Mouse (Mus musculus): ENCODE data around the gene Gnb3. TPM values are rescaled to one million over a fixed set of nuclear protein-coding genes. Genes with fewer than 3 reads are reported as not detected.

Gene Gnb3
- polyA plus RNA-seq, 1 experiment from 2014 or later, result 0.29 TPM

DNA sequence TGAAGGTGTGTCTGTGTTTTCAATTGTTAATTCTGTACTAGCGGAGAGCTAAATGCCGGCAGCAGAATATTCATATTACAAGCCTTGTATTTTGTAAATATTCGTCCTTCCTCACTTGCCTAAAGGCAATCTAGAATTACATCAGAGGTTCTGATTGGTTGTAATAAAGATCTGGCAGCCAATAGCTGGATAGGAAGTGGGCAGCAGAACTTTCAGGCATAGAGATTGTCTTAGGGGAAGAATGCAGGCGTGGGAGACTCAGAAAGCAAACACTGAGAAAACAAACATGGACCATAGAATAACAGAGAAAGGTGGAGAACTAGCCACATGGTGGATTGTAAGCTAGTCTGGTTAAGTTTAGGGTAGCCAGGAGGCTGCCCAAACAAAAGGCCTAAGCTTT lies 50.0 kb downstream of the Gnb3 start:
- 64% methylated on average over 4 of the region's 4 CpGs for WGBS (ENCODE audit: insufficient replicate concordance)
- Histone ChIP-seq H3K4me3 (replicated peaks) (no peak overlapping the region), H3K27me3 (no peaks in the 10 kb centered on the region), H3K4me1 (replicated peaks) (0 out of 2 replicates have a peak, but pooled peaks cover 6% of the 10 kb centered on the region), H3K4me2 (no peak overlapping the region), H3K9ac (no peak overlapping the region), H3K9me3 (replicated peaks) (no peaks in the 10 kb centered on the region), H3K27ac (replicated peaks) (no peak overlapping the region), H3K36me3 (replicated peaks) (no peaks in the 10 kb centered on the region)
- ATAC-seq (ENCODE audit: insufficient read depth), result no peak

DNA sequence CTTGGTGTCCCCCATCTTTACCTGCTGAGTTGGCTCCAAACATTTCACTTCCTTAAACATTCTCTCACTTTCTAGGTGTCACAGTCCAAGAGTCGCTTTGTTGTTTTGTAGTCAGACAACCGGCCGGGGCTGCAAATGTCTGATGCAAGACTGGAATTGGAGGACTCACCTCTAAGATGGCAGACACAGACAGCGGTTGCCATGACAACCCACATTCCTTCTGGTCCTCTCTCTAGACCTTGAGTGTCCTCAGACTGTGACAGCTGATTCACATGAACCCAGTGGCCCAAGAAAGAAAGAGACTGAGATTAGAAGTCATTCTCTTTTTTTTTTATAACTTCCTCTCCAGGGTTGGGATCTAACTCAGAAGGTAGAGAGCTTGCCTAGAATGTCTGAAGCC lies 50.6 kb downstream of the Gnb3 start:
- Histone ChIP-seq H3K9ac (no peak overlapping the region), H3K4me1 (replicated peaks) (0 out of 2 replicates have a peak, but pooled peaks cover 6% of the 10 kb centered on the region), H3K4me3 (replicated peaks) (no peak overlapping the region), H3K9me3 (replicated peaks) (no peaks in the 10 kb centered on the region), H3K4me2 (no peak overlapping the region), H3K36me3 (replicated peaks) (no peaks in the 10 kb centered on the region), H3K27me3 (no peaks in the 10 kb centered on the region), H3K27ac (replicated peaks) (no peak overlapping the region)
- WGBS (ENCODE audit: insufficient replicate concordance), result 68% methylated on average over 4 of the region's 4 CpGs
- no peak for ATAC-seq (ENCODE audit: insufficient read depth)

DNA sequence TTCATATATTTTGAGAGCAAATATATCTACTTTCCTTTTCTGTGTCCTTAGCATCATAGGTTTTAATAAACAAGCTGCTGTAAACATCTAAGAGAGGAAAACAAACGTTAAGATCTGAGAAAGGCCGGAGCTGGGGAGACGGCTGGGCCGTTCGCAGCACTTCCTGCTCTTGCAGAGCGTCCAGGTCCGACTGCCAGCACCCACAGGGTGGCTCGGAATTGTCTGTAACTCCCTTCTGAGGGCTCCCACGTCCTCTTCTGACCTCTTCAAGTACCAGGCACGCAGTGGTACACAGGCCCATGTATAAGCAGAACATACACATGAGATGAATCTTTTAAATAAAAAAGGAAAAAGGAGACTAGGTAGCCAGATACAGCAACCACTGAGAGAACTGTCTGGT lies 52.4 kb downstream of the Gnb3 start:
- Histone ChIP-seq H3K4me1 (replicated peaks) (peaks cover 6% of the 10 kb centered on the region; the same call in 1 of the 2 replicates), H3K27ac (replicated peaks) (no peak overlapping the region), H3K4me2 (no peak overlapping the region), H3K9me3 (replicated peaks) (no peaks in the 10 kb centered on the region), H3K9ac (no peak overlapping the region), H3K27me3 (no peaks in the 10 kb centered on the region), H3K4me3 (replicated peaks) (no peak overlapping the region), H3K36me3 (replicated peaks) (no peaks in the 10 kb centered on the region)
- 67% methylated on average over 10 of the region's 10 CpGs for WGBS (ENCODE audit: insufficient replicate concordance)
- ATAC-seq (ENCODE audit: insufficient read depth), result no peak

DNA sequence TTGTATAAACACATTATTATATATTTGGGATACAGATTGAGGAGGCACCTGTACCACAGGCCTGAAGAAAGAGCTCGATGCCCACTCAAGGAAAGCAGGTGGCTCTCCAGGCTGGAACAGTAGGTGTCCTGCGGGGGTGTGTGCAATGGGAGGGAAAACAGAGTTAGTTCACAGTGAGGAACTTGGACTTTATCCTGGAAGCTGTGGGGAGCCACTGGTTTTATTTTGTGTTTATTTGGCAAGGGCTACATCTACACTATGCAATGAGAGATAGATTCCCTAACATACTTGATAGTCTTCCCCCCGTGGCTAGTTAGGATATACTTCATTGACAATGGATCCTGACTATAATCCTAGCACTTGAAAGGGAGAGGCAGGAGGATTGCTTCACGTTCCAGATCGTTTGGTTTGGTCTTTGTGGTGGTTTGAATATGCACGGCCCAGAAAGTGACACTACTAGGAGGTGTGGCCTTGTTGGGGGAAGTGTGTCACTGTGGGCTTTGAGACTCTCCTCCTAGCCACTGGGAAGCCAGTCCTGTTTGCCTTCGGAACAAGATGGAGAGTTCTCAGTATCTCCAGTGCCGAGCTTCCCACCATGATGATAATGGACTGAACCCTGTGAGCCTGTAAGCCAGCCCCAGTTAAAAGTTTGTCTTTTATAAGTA lies 53.2 kb downstream of the Gnb3 start:
- H3K9me3 ChIP-seq (replicated peaks), result no peaks in the 10 kb centered on the region
- H3K4me3 ChIP-seq (replicated peaks), result no peak overlapping the region
- 39% methylated on average over 8 of the region's 8 CpGs for WGBS (ENCODE audit: insufficient replicate concordance)
- no peaks in the 10 kb centered on the region for H3K27me3 ChIP-seq
- peaks cover 6% of the 10 kb centered on the region; the same call in 1 of the 2 replicates for H3K4me1 ChIP-seq (replicated peaks)
- no peaks in the 10 kb centered on the region for H3K36me3 ChIP-seq (replicated peaks)
- peak overlapping the region; percentile 35; the same call in 1 of the 2 replicates for H3K27ac ChIP-seq (replicated peaks)
- H3K4me2 ChIP-seq, result 0 out of 2 replicates have a peak overlapping the region, but pooled peaks have one; percentile 19
- no peak overlapping the region for H3K9ac ChIP-seq
- ATAC-seq (ENCODE audit: insufficient read depth), result peak; percentile 63

Other genes with a start within 250 kb of the Gnb3 start
- gene C1s2, start 204.2 kb downstream of the Gnb3 start, polyA plus RNA-seq (2015; fragmentation: Nextera tagmentation; extraction: Ambion mirVana), result not detected in 2 replicates
- gene Lpcat3, start 177.2 kb downstream of the Gnb3 start, polyA plus RNA-seq (2015; fragmentation: Nextera tagmentation; extraction: Ambion mirVana), result 82.0 and 85.6 TPM in 2 replicates
- gene Emg1, start 128.1 kb downstream of the Gnb3 start, polyA plus RNA-seq (2015; fragmentation: Nextera tagmentation; extraction: Ambion mirVana), result 122 and 128 TPM in 2 replicates
- gene Phb2, start 127.9 kb downstream of the Gnb3 start, polyA plus RNA-seq (2015; fragmentation: Nextera tagmentation; extraction: Ambion mirVana), result 242 and 243 TPM in 2 replicates
- gene Ptpn6, start 101.6 kb downstream of the Gnb3 start, polyA plus RNA-seq (2015; fragmentation: Nextera tagmentation; extraction: Ambion mirVana), result 38.1 and 43.7 TPM in 2 replicates
- gene Grcc10, start 98.9 kb downstream of the Gnb3 start, polyA plus RNA-seq (2015; fragmentation: Nextera tagmentation; extraction: Ambion mirVana), result 75.9 and 76.4 TPM in 2 replicates
- not detected in 2 replicates for gene Gm45234, start 84.3 kb downstream of the Gnb3 start, polyA plus RNA-seq (2015; fragmentation: Nextera tagmentation; extraction: Ambion mirVana)
- gene Atn1, start 83.8 kb downstream of the Gnb3 start, polyA plus RNA-seq (2015; fragmentation: Nextera tagmentation; extraction: Ambion mirVana), result 1.3 and 2.0 TPM in 2 replicates
- 0.39 and 0.41 TPM in 2 replicates for gene Eno2, start 70.6 kb downstream of the Gnb3 start, polyA plus RNA-seq (2015; fragmentation: Nextera tagmentation; extraction: Ambion mirVana)
- not detected in 2 replicates for gene Lrrc23, start 60.5 kb downstream of the Gnb3 start, polyA plus RNA-seq (2015; fragmentation: Nextera tagmentation; extraction: Ambion mirVana)
- gene Spsb2, start 31.6 kb downstream of the Gnb3 start, polyA plus RNA-seq (2015; fragmentation: Nextera tagmentation; extraction: Ambion mirVana), result 9.2 and 9.5 TPM in 2 replicates
- 405 and 414 TPM in 2 replicates for gene Tpi1, start 26.0 kb downstream of the Gnb3 start, polyA plus RNA-seq (2015; fragmentation: Nextera tagmentation; extraction: Ambion mirVana)
- 54.9 and 55.4 TPM in 2 replicates for gene Usp5, start 10.8 kb downstream of the Gnb3 start, polyA plus RNA-seq (2015; fragmentation: Nextera tagmentation; extraction: Ambion mirVana)
- 192 and 194 TPM in 2 replicates for gene Cdca3, start 10.7 kb downstream of the Gnb3 start, polyA plus RNA-seq (2015; fragmentation: Nextera tagmentation; extraction: Ambion mirVana)
- gene P3h3, start 17.5 kb upstream of the Gnb3 start, polyA plus RNA-seq (2015; fragmentation: Nextera tagmentation; extraction: Ambion mirVana), result 1.6 TPM in 2 replicates
- gene Gpr162, start 23.7 kb upstream of the Gnb3 start, polyA plus RNA-seq (2015; fragmentation: Nextera tagmentation; extraction: Ambion mirVana), result 0.06 and 0.09 TPM in 2 replicates
- gene Cd4, start 47.9 kb upstream of the Gnb3 start, polyA plus RNA-seq (2015; fragmentation: Nextera tagmentation; extraction: Ambion mirVana), result 0.07 and 0.20 TPM in 2 replicates
- 0.13 and 0.18 TPM in 2 replicates for gene Lag3, start 71.4 kb upstream of the Gnb3 start, polyA plus RNA-seq (2015; fragmentation: Nextera tagmentation; extraction: Ambion mirVana)
- gene Ptms, start 79.8 kb upstream of the Gnb3 start, polyA plus RNA-seq (2015; fragmentation: Nextera tagmentation; extraction: Ambion mirVana), result 56.2 and 62.7 TPM in 2 replicates
- gene Mlf2, start 91.1 kb upstream of the Gnb3 start, polyA plus RNA-seq (2015; fragmentation: Nextera tagmentation; extraction: Ambion mirVana), result 119 and 127 TPM in 2 replicates
- gene Cops7a, start 125.3 kb upstream of the Gnb3 start, polyA plus RNA-seq (2015; fragmentation: Nextera tagmentation; extraction: Ambion mirVana), result 52.4 and 55.1 TPM in 2 replicates
- 0.07 TPM in 2 replicates for gene Pianp, start 156.4 kb upstream of the Gnb3 start, polyA plus RNA-seq (2015; fragmentation: Nextera tagmentation; extraction: Ambion mirVana)
- gene Zfp384, start 168.9 kb upstream of the Gnb3 start, polyA plus RNA-seq (2015; fragmentation: Nextera tagmentation; extraction: Ambion mirVana), result 4.1 and 4.7 TPM in 2 replicates
- 27.6 and 30.9 TPM in 2 replicates for gene Ing4, start 199.5 kb upstream of the Gnb3 start, polyA plus RNA-seq (2015; fragmentation: Nextera tagmentation; extraction: Ambion mirVana)
- 1.7 and 2.4 TPM in 2 replicates for gene Acrbp, start 209.4 kb upstream of the Gnb3 start, polyA plus RNA-seq (2015; fragmentation: Nextera tagmentation; extraction: Ambion mirVana)
- gene Lpar5, start 227.6 kb upstream of the Gnb3 start, polyA plus RNA-seq (2015; fragmentation: Nextera tagmentation; extraction: Ambion mirVana), result 1.3 TPM in 2 replicates

Data from liver, embryonic 15.5 days (tissue).